Comparison of ENCODE assay signal across 8 mouse cellular contexts in the genomic region with DNA sequence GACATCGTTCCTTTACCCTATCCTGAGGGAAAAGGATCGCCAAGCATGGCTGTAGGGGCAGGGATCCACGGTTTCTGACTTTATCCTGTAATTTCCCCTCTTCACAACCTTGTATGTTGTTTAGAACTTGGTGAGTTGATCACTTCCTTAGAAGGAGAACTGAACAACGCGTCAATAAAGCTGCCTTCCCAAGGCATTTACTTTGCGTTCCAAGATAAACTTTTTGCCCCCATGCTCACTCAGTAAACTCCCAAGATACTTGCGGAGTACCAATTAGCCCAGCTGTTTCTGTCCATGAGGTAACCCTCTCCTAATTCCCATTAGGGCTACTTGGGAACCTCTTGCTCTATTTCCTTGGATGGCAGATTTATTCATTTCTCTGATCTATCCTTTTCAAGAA. TPM values are rescaled to one million over a fixed set of nuclear protein-coding genes. Genes with fewer than 3 reads are reported as not detected.
A peak's percentile ranks its signal among the peaks of the same experiment; 100 is the strongest.
DNase-seq lines count a peak whose midpoint lies in the region; ATAC-seq and TF ChIP-seq lines count a peak whose summit lies in the region.

No protein-coding gene starts in this region.

- no peak for TF ChIP-seq POLR2A in ES-Bruce4 (IDR thresholded peaks at IDR 0.05; ENCODE audit: insufficient read depth, low read length)

- H3K27ac ChIP-seq in heart, embryonic 10.5 days = peak overlapping the region; percentile 83
- no peak overlapping the region for H3K27ac ChIP-seq in ES-Bruce4 (ENCODE audit: insufficient read depth, low read length)
- peak overlapping the region; percentile 83 for H3K27ac ChIP-seq in heart, embryonic 16.5 days (ENCODE audit: low read length)
- H3K27ac ChIP-seq in liver, embryonic 16.5 days (ENCODE audit: low read length) = no peak overlapping the region

- H3K9me3 ChIP-seq in heart, embryonic 10.5 days = no peaks in the 10 kb centered on the region
- no peaks in the 10 kb centered on the region for H3K9me3 ChIP-seq in ES-Bruce4 (replicated peaks; ENCODE audit: control insufficient read depth, insufficient read depth, low read length, poor library complexity, severe bottlenecking)
- H3K9me3 ChIP-seq in heart, embryonic 16.5 days (replicated peaks; ENCODE audit: control insufficient read depth, low read length) = no peaks in the 10 kb centered on the region
- no peaks in the 10 kb centered on the region for H3K9me3 ChIP-seq in liver, embryonic 16.5 days (replicated peaks; ENCODE audit: control insufficient read depth, low read length)

- no peak for ATAC-seq in heart, embryonic 16.5 days (replicated peaks; ENCODE audit: extremely low read depth, insufficient read depth, low FRiP score)
- no peak for ATAC-seq in liver, embryonic 16.5 days (ENCODE audit: low read depth)

- peak overlapping the region; percentile 70 for H3K4me3 ChIP-seq in heart, embryonic 10.5 days
- H3K4me3 ChIP-seq in ES-Bruce4 (ENCODE audit: low read depth, low read length) = peak overlapping the region; percentile 79
- H3K4me3 ChIP-seq in heart, embryonic 16.5 days (ENCODE audit: low read length) = peak overlapping the region; percentile 69
- peak overlapping the region; percentile 49 for H3K4me3 ChIP-seq in liver, embryonic 16.5 days (ENCODE audit: low read depth, low read length)

- H3K36me3 ChIP-seq in heart, embryonic 10.5 days = peaks cover 8% of the 10 kb centered on the region; the same call in 1 of the 2 replicates
- H3K36me3 ChIP-seq in ES-Bruce4 (ENCODE audit: control insufficient read depth, insufficient read depth, low read length, poor library complexity, severe bottlenecking) = no peaks in the 10 kb centered on the region
- no peaks in the 10 kb centered on the region for H3K36me3 ChIP-seq in heart, embryonic 16.5 days (ENCODE audit: control insufficient read depth, insufficient read depth)
- H3K36me3 ChIP-seq in liver, embryonic 16.5 days (ENCODE audit: control insufficient read depth, insufficient read depth) = no peaks in the 10 kb centered on the region

- WGBS in heart, embryonic 10.5 days = 41% methylated on average over 7 of the region's 7 CpGs
- 35% methylated on average over 7 of the region's 7 CpGs for WGBS in heart, embryonic 16.5 days
- 29% methylated on average over 7 of the region's 7 CpGs for WGBS in liver, embryonic 16.5 days (ENCODE audit: insufficient replicate concordance)

- no peak for TF ChIP-seq EP300 in ES-Bruce4 (IDR thresholded peaks at IDR 0.05; ENCODE audit: insufficient read depth, low read depth, low read length)

- peak overlapping the region; percentile 94 for H3K4me2 ChIP-seq in heart, embryonic 16.5 days (ENCODE audit: low read depth, low read length)
- H3K4me2 ChIP-seq in liver, embryonic 16.5 days (ENCODE audit: low read depth, low read length) = peak overlapping the region; percentile 49

- no peaks in the 10 kb centered on the region for H3K27me3 ChIP-seq in heart, embryonic 10.5 days (ENCODE audit: insufficient read depth, poor library complexity, severe bottlenecking)
- H3K27me3 ChIP-seq in ES-Bruce4 (ENCODE audit: control insufficient read depth, insufficient read depth, low read length, poor library complexity, severe bottlenecking) = no peaks in the 10 kb centered on the region
- no peaks in the 10 kb centered on the region for H3K27me3 ChIP-seq in heart, embryonic 16.5 days (ENCODE audit: control insufficient read depth, insufficient read depth, low read length)
- peaks cover 14% of the 10 kb centered on the region for H3K27me3 ChIP-seq in liver, embryonic 16.5 days (ENCODE audit: control insufficient read depth, insufficient read depth, low read depth, low read length)

- H3K4me1 ChIP-seq in heart, embryonic 10.5 days = peaks cover 19% of the 10 kb centered on the region
- H3K4me1 ChIP-seq in ES-Bruce4 (ENCODE audit: control insufficient read depth, insufficient read depth, low read length) = no peaks in the 10 kb centered on the region
- H3K4me1 ChIP-seq in heart, embryonic 16.5 days (ENCODE audit: control insufficient read depth, insufficient read depth, low read length) = peaks cover 13% of the 10 kb centered on the region
- no peaks in the 10 kb centered on the region for H3K4me1 ChIP-seq in liver, embryonic 16.5 days (ENCODE audit: control insufficient read depth, low read depth, low read length)

- no peak for TF ChIP-seq CTCF in ES-Bruce4 (IDR thresholded peaks at IDR 0.05; ENCODE audit: low read depth, low read length)

- DNase-seq in heart, embryonic 10.5 days (ENCODE audit: low spot score) = no peak
- DNase-seq in heart, adult 9 months (ENCODE audit: low spot score in 2 of 2) = no peak
- DNase-seq in yolk sac, embryonic 10.5 days (ENCODE audit: low spot score) = no peak
- no peak for DNase-seq in ovary, postnatal 14 days (ENCODE audit: low spot score)
- DNase-seq in cerebellum, adult 8-10 months = no peak

- peak overlapping the region; percentile 76 for H3K9ac ChIP-seq in ES-Bruce4 (ENCODE audit: low read depth, poor library complexity, severe bottlenecking)
- H3K9ac ChIP-seq in heart, embryonic 16.5 days (ENCODE audit: low read length) = peak overlapping the region; percentile 77
- H3K9ac ChIP-seq in liver, embryonic 16.5 days (ENCODE audit: low read depth, low read length) = peak overlapping the region; percentile 45

RNA-seq across cellular contexts. Expression of a gene that starts 0.8 kb away (rescaled TPM):
- 2.7 and 6.9 TPM in 2 replicates for polyA plus RNA-seq in heart, embryonic 10.5 days (2016; fragmentation: Nextera tagmentation; extraction: Ambion mirVana)
- polyA plus RNA-seq in ES-Bruce4 (2011; ENCODE audit: insufficient read depth, insufficient read length, low read depth, missing spikeins) = 2.8 and 2.9 TPM in 2 replicates
- polyA plus RNA-seq in heart, embryonic 16.5 days (2015; fragmentation: Nextera tagmentation; extraction: Ambion mirVana) = 7.4 and 8.7 TPM in 2 replicates
- 0.46 and 0.48 TPM in 2 replicates for polyA plus RNA-seq in liver, embryonic 16.5 days (2015; fragmentation: Nextera tagmentation; extraction: Ambion mirVana)

Comparison
In these comparisons a context has a peak if more than half of its experiments do, and no peak if none do; other contexts are left out.
1. H3K27ac ChIP-seq: peak in heart, embryonic 10.5 days (single experiment) and heart, embryonic 16.5 days (single experiment); none in ES-Bruce4 (single experiment) and liver, embryonic 16.5 days (single experiment).
2. Peak in every context shown above with its lines, with median percentiles within 50 percentile points of each other: H3K4me3 ChIP-seq and H3K9ac ChIP-seq.